Mouse (Mus musculus): ENCODE results near the gene Zdhhc22. TPM values are rescaled to one million over a fixed set of nuclear protein-coding genes. Genes with fewer than 3 reads are reported as not detected.
A peak's percentile ranks its signal among the peaks of the same experiment; 100 is the strongest.

Gene Zdhhc22
- polyA plus RNA-seq, 1 experiment from 2014 or later: 9.7 TPM

- Histone ChIP-seq H3K9ac (0 out of 2 replicates have a peak overlapping the region, but pooled peaks have one; percentile 29), H3K27me3 (replicated peaks) (no peaks in the 10 kb centered on the region), H3K4me2 (replicated peaks) (peak overlapping the region; percentile 43), H3K4me3 (no peak overlapping the region), H3K9me3 (no peaks in the 10 kb centered on the region), H3K27ac (peak overlapping the region; percentile 63), H3K36me3 (no peaks in the 10 kb centered on the region), H3K4me1 (peaks cover 27% of the 10 kb centered on the region)
- 20% methylated on average over 11 of the region's 11 CpGs for WGBS
- peak; percentile 48 for ATAC-seq (ENCODE audit: low FRiP score, low read depth)
Observed at GRCm38 (mm10) chr12:86941173-86941572, 49.1 kb downstream of the Zdhhc22 start.

- Histone ChIP-seq H3K9ac (no peak overlapping the region), H3K4me2 (replicated peaks) (no peak overlapping the region), H3K27ac (no peak overlapping the region), H3K4me3 (no peak overlapping the region), H3K36me3 (no peaks in the 10 kb centered on the region), H3K9me3 (no peaks in the 10 kb centered on the region), H3K4me1 (peaks cover 24% of the 10 kb centered on the region), H3K27me3 (replicated peaks) (no peaks in the 10 kb centered on the region)
- WGBS: 82% methylated on average over 9 of the region's 9 CpGs
- no peak for ATAC-seq (ENCODE audit: low FRiP score, low read depth)
Observed at GRCm38 (mm10) chr12:86938571-86938970, 51.7 kb downstream of the Zdhhc22 start.

- no peaks in the 10 kb centered on the region for H3K36me3 ChIP-seq
- H3K27ac ChIP-seq: no peak overlapping the region
- H3K4me1 ChIP-seq: peaks cover 24% of the 10 kb centered on the region
- no peak overlapping the region for H3K4me2 ChIP-seq (replicated peaks)
- 88% methylated on average over 11 of the region's 11 CpGs for WGBS
- H3K4me3 ChIP-seq: no peak overlapping the region
- no peak for ATAC-seq (ENCODE audit: low FRiP score, low read depth)
- H3K9me3 ChIP-seq: no peaks in the 10 kb centered on the region
- no peak overlapping the region for H3K9ac ChIP-seq
- H3K27me3 ChIP-seq (replicated peaks): no peaks in the 10 kb centered on the region
Observed at GRCm38 (mm10) chr12:86936587-86937343, 53.5 kb downstream of the Zdhhc22 start.

- Histone ChIP-seq H3K27me3 (replicated peaks) (no peaks in the 10 kb centered on the region), H3K4me3 (no peak overlapping the region), H3K4me1 (peaks cover 18% of the 10 kb centered on the region), H3K4me2 (replicated peaks) (no peak overlapping the region), H3K27ac (no peak overlapping the region), H3K9me3 (no peaks in the 10 kb centered on the region), H3K9ac (no peak overlapping the region), H3K36me3 (no peaks in the 10 kb centered on the region)
- ATAC-seq (ENCODE audit: low FRiP score, low read depth): no peak
- WGBS: 93% methylated on average over 8 of the region's 8 CpGs
Observed at GRCm38 (mm10) chr12:86935692-86936282, 54.4 kb downstream of the Zdhhc22 start.

- no peak for ATAC-seq (ENCODE audit: low FRiP score, low read depth)
- Histone ChIP-seq H3K27me3 (replicated peaks) (no peaks in the 10 kb centered on the region), H3K9ac (no peak overlapping the region), H3K36me3 (no peaks in the 10 kb centered on the region), H3K4me2 (replicated peaks) (no peak overlapping the region), H3K9me3 (no peaks in the 10 kb centered on the region), H3K27ac (no peak overlapping the region), H3K4me3 (no peak overlapping the region), H3K4me1 (peaks cover 14% of the 10 kb centered on the region)
- 93% methylated on average over 1 of the region's 1 CpGs for WGBS
Observed at GRCm38 (mm10) chr12:86934748-86935147, 55.5 kb downstream of the Zdhhc22 start.

- Histone ChIP-seq H3K9me3 (no peaks in the 10 kb centered on the region), H3K4me2 (replicated peaks) (no peak overlapping the region), H3K36me3 (no peaks in the 10 kb centered on the region), H3K4me3 (no peak overlapping the region), H3K27me3 (replicated peaks) (no peaks in the 10 kb centered on the region), H3K27ac (no peak overlapping the region), H3K9ac (no peak overlapping the region), H3K4me1 (peaks cover 14% of the 10 kb centered on the region)
- no peak for ATAC-seq (ENCODE audit: low FRiP score, low read depth)
- WGBS: 17% methylated on average over 6 of the region's 6 CpGs
Observed at GRCm38 (mm10) chr12:86932575-86932952, 57.7 kb downstream of the Zdhhc22 start.

- Histone ChIP-seq H3K27me3 (replicated peaks) (no peaks in the 10 kb centered on the region), H3K27ac (no peak overlapping the region), H3K4me1 (peaks cover 14% of the 10 kb centered on the region), H3K9me3 (no peaks in the 10 kb centered on the region), H3K4me3 (no peak overlapping the region), H3K36me3 (no peaks in the 10 kb centered on the region), H3K9ac (no peak overlapping the region), H3K4me2 (replicated peaks) (no peak overlapping the region)
- 7% methylated on average over 7 of the region's 7 CpGs for WGBS
- no peak for ATAC-seq (ENCODE audit: low FRiP score, low read depth)
Observed at GRCm38 (mm10) chr12:86931919-86932574, 58.2 kb downstream of the Zdhhc22 start.

GRCm38 (mm10) chr12:86930934-86931729 is 59.1 kb downstream of the Zdhhc22 start:
- Histone ChIP-seq H3K9me3 (no peaks in the 10 kb centered on the region), H3K4me2 (replicated peaks) (no peak overlapping the region), H3K27me3 (replicated peaks) (no peaks in the 10 kb centered on the region), H3K9ac (no peak overlapping the region), H3K36me3 (no peaks in the 10 kb centered on the region), H3K4me3 (no peak overlapping the region), H3K4me1 (peaks cover 14% of the 10 kb centered on the region), H3K27ac (no peak overlapping the region)
- WGBS: 75% methylated on average over 6 of the region's 6 CpGs
- ATAC-seq (ENCODE audit: low FRiP score, low read depth): no peak

Small RNA genes lying within 50 kb of the gene (microRNA-seq; reads per million reads assigned to microRNA genes)
- not detected for gene Gm25847

Other genes starting within 250 kb of the Zdhhc22 start
- gene Irf2bpl, start 105.6 kb downstream of the Zdhhc22 start, polyA plus RNA-seq (2016; fragmentation: Nextera tagmentation; extraction: Ambion mirVana): 57.2 and 61.9 TPM in 2 replicates
- 41.5 and 43.0 TPM in 2 replicates for gene Cipc, start 43.4 kb downstream of the Zdhhc22 start, polyA plus RNA-seq (2016; fragmentation: Nextera tagmentation; extraction: Ambion mirVana)
- 2.7 and 2.8 TPM in 2 replicates for gene Tmem63c, start 30.9 kb upstream of the Zdhhc22 start, polyA plus RNA-seq (2016; fragmentation: Nextera tagmentation; extraction: Ambion mirVana)
- gene Ngb, start 112.1 kb upstream of the Zdhhc22 start, polyA plus RNA-seq (2016; fragmentation: Nextera tagmentation; extraction: Ambion mirVana): 0.49 and 0.60 TPM in 2 replicates
- gene Gstz1, start 156.7 kb upstream of the Zdhhc22 start, polyA plus RNA-seq (2016; fragmentation: Nextera tagmentation; extraction: Ambion mirVana): 24.6 and 29.7 TPM in 2 replicates
- gene Pomt2, start 157.5 kb upstream of the Zdhhc22 start, polyA plus RNA-seq (2016; fragmentation: Nextera tagmentation; extraction: Ambion mirVana): 12.5 and 13.2 TPM in 2 replicates
- gene Samd15, start 209.3 kb upstream of the Zdhhc22 start, polyA plus RNA-seq (2016; fragmentation: Nextera tagmentation; extraction: Ambion mirVana): 1.8 and 2.4 TPM in 2 replicates
- gene Tmed8, start 210.0 kb upstream of the Zdhhc22 start, polyA plus RNA-seq (2016; fragmentation: Nextera tagmentation; extraction: Ambion mirVana): 4.4 and 4.9 TPM in 2 replicates
- 1.6 and 1.9 TPM in 2 replicates for gene Noxred1, start 248.3 kb upstream of the Zdhhc22 start, polyA plus RNA-seq (2016; fragmentation: Nextera tagmentation; extraction: Ambion mirVana)

Data from neural tube, embryonic 12.5 days (tissue).